Mouse (Mus musculus): ENCODE measurements around the gene Dleu7.
A peak's percentile ranks its signal among the peaks of the same experiment; 100 is the strongest.

The Dleu7 gene

GRCm38 (mm10) chr14:62282974-62283373 lies 9.9 kb downstream of the Dleu7 start:
- DNase-seq (ENCODE audit: low spot score in 2 of 2) = no peak

- DNase-seq (ENCODE audit: low spot score in 2 of 2) = no peak
Measured at GRCm38 (mm10) chr14:62273604-62274003, 19.2 kb downstream of the Dleu7 start.

- no peak for DNase-seq (ENCODE audit: low spot score in 2 of 2)
Measured at GRCm38 (mm10) chr14:62270698-62271396, 22.0 kb downstream of the Dleu7 start.

- no peak for DNase-seq (ENCODE audit: low spot score in 2 of 2)
Measured at GRCm38 (mm10) chr14:62258978-62259536, 33.8 kb downstream of the Dleu7 start.

- DNase-seq (ENCODE audit: low spot score in 2 of 2) = no peak
Measured at GRCm38 (mm10) chr14:62258125-62258524, 34.7 kb downstream of the Dleu7 start.

- DNase-seq (ENCODE audit: low spot score in 2 of 2) = no peak
Measured at GRCm38 (mm10) chr14:62256066-62256465, 36.8 kb downstream of the Dleu7 start.

GRCm38 (mm10) chr14:62254371-62254770 lies 38.5 kb downstream of the Dleu7 start:
- DNase-seq (ENCODE audit: low spot score in 2 of 2) = no peak

- DNase-seq (ENCODE audit: low spot score in 2 of 2) = peak; percentile 79 to 80
Measured at GRCm38 (mm10) chr14:62251999-62252398, 40.8 kb downstream of the Dleu7 start.

GRCm38 (mm10) chr14:62250046-62250445 lies 42.8 kb downstream of the Dleu7 start:
- DNase-seq (ENCODE audit: low spot score in 2 of 2) = no peak

- no peak for DNase-seq (ENCODE audit: low spot score in 2 of 2)
Measured at GRCm38 (mm10) chr14:62249251-62249650, 43.6 kb downstream of the Dleu7 start.

GRCm38 (mm10) chr14:62248796-62249195 lies 44.1 kb downstream of the Dleu7 start:
- DNase-seq (ENCODE audit: low spot score in 2 of 2) = no peak

GRCm38 (mm10) chr14:62248345-62248744 lies 44.5 kb downstream of the Dleu7 start:
- no peak for DNase-seq (ENCODE audit: low spot score in 2 of 2)

GRCm38 (mm10) chr14:62245557-62245956 lies 47.3 kb downstream of the Dleu7 start:
- no peak for DNase-seq (ENCODE audit: low spot score in 2 of 2)

GRCm38 (mm10) chr14:62243530-62243929 lies 49.3 kb downstream of the Dleu7 start:
- no peak for DNase-seq (ENCODE audit: low spot score in 2 of 2)

- DNase-seq (ENCODE audit: low spot score in 2 of 2) = no peak
Measured at GRCm38 (mm10) chr14:62235969-62236368, 56.9 kb downstream of the Dleu7 start.

- DNase-seq (ENCODE audit: low spot score in 2 of 2) = no peak
Measured at GRCm38 (mm10) chr14:62235214-62235613, 57.6 kb downstream of the Dleu7 start.

GRCm38 (mm10) chr14:62230968-62231367 lies 61.9 kb downstream of the Dleu7 start:
- DNase-seq (ENCODE audit: low spot score in 2 of 2) = no peak

- no peak for DNase-seq (ENCODE audit: low spot score in 2 of 2)
Measured at GRCm38 (mm10) chr14:62227101-62227500, 65.7 kb downstream of the Dleu7 start.

GRCm38 (mm10) chr14:62226576-62227047 lies 66.2 kb downstream of the Dleu7 start:
- DNase-seq (ENCODE audit: low spot score in 2 of 2) = peak; percentile 63 to 78

All from right cerebral cortex, postnatal 10 days (tissue).